Mouse (Mus musculus) adrenal gland (tissue): Measurements from ENCODE around the gene Fem1a.

Experiments
- intact Hi-C: fragments of 180-260 bp; cut with DNase I; formaldehyde crosslinking; loops from one replicate; pipeline ENCODE4 v1.15.1; 2025
- microRNA-seq, 2 experiments: library from miRNA; unstranded; fragments of <30 nt; microRNA quantifications; one replicate each; pipeline ENCODE4; 2019

Gene Fem1a

DNA sequence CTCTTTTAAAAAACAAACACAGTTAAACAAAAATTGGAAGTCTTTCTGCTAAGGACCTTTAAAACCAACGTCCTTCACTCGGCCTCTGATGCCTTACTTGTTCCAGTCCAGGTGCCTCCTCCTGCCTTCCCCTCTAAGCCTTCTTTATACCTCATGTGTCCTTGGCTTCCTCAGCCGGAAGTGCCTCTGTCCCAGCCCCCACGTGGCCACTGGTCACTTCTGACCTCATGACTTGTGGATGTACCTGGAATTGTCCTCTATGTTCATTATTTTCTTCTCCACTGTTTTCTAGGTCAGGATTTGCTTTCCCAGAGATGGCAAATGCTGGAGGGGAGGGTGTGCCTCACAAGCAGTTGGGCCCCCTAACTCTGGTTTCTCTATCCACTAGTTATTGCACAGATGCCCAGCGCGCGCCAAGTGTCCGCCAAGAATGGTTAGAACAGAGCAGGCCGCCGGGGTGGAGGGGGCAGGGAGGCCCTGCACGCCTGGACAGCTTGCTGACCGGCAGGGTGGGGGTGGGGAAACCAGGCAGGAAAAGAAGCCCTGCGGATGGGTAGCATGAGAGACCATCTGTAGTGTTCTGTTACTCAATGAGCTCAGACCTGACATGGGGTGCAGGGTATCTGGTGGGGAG lies 45.9 kb downstream of the Fem1a start:
- intact Hi-C loops = loop anchor here (5.0 kb wide), 1 partner anchor 35 kb away; no protein-coding TSS in a partner anchor

DNA sequence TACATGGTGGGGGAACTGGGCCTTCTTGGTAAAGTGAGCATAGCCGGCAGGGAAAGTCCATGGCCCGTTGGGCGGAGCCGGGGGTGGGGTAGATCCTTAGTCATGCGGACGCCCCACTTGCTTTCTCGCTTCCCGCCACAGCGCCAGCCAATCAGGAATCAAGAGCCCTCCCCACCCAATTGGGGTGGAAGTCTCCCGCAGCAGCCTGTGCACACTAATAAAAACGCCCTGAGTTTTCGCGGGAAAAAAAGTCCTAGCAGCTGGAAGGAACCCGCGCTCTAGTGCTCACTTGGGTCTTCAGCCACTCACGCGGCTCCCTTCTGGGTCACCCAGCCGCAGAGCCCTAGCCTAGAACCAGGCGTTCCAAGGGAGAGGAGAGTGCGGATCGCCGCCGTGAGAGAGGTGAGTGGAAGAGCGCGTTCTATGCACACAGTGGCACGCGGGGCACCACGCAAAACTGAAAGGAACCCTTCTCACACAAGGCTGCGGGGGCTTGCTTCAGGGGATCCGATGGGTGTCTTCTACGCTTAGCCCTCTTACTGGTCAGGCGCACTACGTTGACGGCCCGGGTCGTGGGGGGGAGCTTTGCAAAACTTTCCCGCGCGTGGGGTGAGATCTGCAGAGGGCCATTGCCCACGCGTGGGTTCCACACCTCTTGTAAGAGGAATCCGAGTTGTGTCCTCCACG lies 46.7 kb downstream of the Fem1a start, which contains the start of gene Uhrf1:
Gene Uhrf1, plus strand, starts transcription at position 162 of the 687 bp plus-strand sequence.
- intact Hi-C loops = loop anchor here (5.0 kb wide), 1 partner anchor 34 kb away; no protein-coding TSS in a partner anchor

DNA sequence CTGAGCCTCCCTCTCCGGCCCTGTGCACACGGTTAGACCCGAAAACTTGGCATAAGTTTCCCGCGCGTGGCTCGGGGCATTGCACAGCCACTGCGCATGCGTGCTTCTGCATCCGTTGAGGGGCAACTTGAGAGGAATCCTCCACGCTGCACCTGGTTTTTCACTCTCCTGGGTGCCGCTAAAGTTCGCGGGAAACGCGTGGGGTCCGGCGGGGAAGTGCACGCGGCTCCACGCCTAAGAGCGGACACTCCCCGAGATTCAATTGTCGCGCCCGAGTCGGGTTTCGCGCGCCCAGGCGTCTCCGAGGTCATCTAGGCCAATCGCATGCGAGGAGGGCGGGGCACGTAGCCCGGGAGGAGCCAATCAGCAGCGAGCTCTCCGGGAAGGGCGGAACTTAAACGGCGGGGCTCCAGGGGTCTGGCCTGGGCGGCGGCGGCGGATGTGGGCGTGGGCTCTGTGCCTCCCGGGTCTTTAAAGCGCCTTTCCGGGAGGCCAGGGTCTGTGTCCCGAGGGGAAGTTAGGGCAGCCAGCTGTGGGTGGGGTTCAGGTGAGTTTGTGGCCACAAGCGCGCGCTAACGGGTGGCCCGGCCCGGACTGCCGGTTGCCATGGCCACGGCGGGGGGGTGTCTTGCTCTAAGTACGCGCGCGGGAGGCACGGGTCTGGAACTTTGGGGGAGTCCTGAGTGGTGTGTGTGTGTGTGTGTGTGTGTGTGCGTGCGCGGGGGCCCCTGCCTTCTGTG lies 47.4 kb downstream of the Fem1a start:
- intact Hi-C loops = loop anchor here (2.0 to 5.0 kb wide), 2 partner anchors 17 to 33 kb away; no protein-coding TSS in a partner anchor

DNA sequence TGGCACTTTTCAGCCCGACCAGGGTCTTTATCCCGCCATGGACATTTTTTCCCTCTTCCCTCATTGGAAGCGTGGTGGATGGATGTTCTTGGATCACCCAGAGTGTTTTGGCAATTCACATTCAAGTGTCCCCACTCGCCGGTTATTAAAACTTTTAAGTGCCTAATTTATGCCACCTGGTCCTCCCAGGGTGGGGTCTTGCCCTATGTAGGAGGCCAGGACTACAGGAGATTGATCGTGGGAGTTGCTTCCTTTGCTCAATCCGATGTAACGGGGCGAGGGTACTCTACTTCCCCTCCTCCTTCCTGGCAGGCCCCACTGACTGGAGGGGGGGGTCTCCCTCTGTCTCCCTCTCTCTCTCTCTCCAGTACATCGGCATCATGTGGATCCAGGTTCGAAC lies 48.1 kb downstream of the Fem1a start:
- intact Hi-C loops = loop anchor here (2.0 to 5.0 kb wide), 2 partner anchors 16 to 33 kb away; no protein-coding TSS in a partner anchor

DNA sequence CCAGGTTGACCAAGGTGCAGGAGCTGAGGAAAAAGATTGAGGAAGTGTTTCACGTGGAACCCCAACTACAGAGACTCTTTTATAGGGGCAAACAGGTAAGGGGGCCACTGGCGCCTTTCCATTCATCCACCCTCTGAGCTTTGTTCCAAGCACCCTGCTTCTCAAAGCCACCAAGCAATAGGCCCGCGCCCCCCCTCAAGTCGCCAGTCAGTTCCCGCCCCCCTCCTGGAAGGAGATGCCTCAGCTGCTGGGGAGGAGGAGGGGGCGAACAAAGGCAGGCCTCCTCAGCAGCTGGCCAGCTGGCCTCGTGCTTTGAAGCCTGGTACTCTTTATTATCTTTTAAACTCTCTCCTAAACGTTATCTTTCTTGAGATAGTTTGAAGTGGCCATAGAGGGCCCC lies 48.5 kb downstream of the Fem1a start:
- intact Hi-C loops = loop anchor here (2.0 kb wide), 1 partner anchor 16 kb away; no protein-coding TSS in a partner anchor

DNA sequence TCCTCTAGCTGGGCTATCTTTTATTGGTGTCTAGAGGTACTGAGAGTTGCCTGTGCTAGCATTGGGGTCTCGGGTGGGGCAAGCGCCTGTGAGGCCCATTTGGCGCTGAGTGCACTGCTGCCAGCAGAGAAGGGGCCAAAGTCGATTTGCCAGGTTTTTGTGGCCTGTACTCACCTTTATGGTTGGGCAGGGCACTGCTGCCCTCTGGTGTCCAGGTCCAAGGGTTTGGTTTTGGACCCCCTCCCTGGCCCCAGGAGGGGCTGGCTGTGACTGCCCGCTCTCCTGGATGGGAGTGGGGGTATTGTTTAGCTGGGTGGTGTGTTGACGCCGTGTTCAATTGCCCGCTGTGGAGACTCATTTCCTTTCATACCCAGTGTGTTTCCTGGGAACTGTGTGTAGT lies 49.2 kb downstream of the Fem1a start:
- intact Hi-C loops = loop anchor here (2.0 kb wide), 1 partner anchor 15 kb away; no protein-coding TSS in a partner anchor

DNA sequence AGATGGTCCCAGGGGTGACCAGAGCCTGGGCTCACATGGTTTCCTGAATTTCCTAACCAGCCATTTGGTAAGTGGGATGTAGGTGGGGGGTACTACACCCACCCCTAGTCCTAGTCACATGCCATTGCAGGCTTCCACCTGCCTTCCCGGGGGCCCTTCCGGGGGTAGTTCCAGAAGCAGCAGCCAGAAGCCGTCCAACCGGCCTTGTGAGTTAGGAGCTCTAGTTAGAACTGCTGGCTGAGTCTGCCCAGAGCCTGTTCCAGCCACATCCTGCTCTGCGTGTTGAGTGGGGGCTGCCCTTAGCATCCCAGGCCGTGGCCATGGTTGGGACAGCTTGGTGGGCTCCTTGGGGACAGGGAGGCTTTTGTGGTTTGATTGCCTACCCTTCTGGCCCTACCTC lies 51.5 kb downstream of the Fem1a start:
- intact Hi-C loops = no loop called here

DNA sequence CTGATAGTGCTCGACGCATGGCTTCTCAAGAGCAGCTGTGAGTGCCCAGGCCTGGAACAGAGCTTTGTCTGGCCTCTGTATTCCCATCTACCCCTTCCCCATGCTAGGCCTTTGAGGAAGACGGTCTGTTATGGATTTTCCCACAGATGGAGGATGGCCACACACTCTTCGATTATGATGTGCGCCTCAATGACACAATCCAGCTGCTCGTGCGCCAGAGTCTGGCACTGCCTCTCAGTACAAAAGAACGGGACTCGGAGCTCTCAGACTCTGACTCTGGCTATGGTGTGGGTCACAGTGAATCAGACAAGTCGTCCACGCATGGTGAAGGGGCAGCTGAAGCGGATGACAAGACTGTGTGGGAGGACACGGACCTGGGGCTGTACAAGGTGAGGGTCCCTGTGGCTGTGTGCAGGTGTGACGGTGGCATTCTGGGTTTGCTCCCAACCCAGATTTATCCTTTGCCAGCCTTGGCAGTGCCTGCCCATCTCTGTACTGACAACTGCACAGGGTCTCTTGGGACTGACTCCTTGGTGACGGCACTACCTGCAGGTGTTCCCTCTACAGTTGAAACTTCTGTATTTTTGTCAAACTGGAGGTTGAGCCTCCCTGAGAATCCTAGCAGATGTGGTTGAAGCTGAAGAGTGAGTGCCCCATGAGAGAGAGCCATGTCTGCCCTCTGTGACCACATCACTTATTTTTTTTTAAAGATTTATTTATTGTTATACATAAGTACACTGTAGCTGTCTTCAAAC lies 52.8 kb downstream of the Fem1a start:
- intact Hi-C loops = no loop called here

Small RNAs within 50 kb of the gene (microRNA-seq; reads per million reads assigned to microRNA genes)
- gene Mir7b = 3,816 to 5,578 reads per million in 2 experiments
